8 mouse cellular contexts compared by ENCODE assay signal in genomic region chr14:33250956-33251745, GRCm38 (mm10). TPM values are rescaled to one million over a fixed set of nuclear protein-coding genes. Genes with fewer than 3 reads are reported as not detected.
A peak's percentile ranks its signal among the peaks of the same experiment; 100 is the strongest.
DNase-seq lines count a peak whose midpoint lies in the region; ATAC-seq and TF ChIP-seq lines count a peak whose summit lies in the region.

No protein-coding gene starts in this region.

- 7% methylated on average over 13 of the region's 13 CpGs for WGBS in kidney, embryonic 14.5 days
- WGBS in hindbrain, postnatal 0 days, result 10% methylated on average over 13 of the region's 13 CpGs
- WGBS in midbrain, postnatal 0 days, result 8% methylated on average over 13 of the region's 13 CpGs

- peaks cover 3% of the 10 kb centered on the region; the same call in 1 of the 2 replicates for H3K27me3 ChIP-seq in kidney, embryonic 14.5 days (ENCODE audit: control insufficient read depth, insufficient read depth, low read length)
- H3K27me3 ChIP-seq in hindbrain, postnatal 0 days (ENCODE audit: insufficient read depth, low read length), result no peaks in the 10 kb centered on the region
- H3K27me3 ChIP-seq in midbrain, postnatal 0 days (ENCODE audit: insufficient read depth, low read length), result 0 out of 2 replicates have a peak, but pooled peaks cover 4% of the 10 kb centered on the region

- peak overlapping the region; percentile 35 for H3K4me3 ChIP-seq in kidney, embryonic 14.5 days (ENCODE audit: low read length)
- peak overlapping the region; percentile 2; the same call in 1 of the 2 replicates for H3K4me3 ChIP-seq in cortical plate, adult 2 months (ENCODE audit: insufficient read depth, low read length)
- peak overlapping the region; percentile 34 for H3K4me3 ChIP-seq in hindbrain, postnatal 0 days (ENCODE audit: low read length)
- H3K4me3 ChIP-seq in midbrain, postnatal 0 days (ENCODE audit: low read depth, low read length), result peak overlapping the region; percentile 35

- peaks cover 13% of the 10 kb centered on the region; the same call in 1 of the 2 replicates for H3K4me1 ChIP-seq in kidney, embryonic 14.5 days (ENCODE audit: control insufficient read depth, insufficient read depth, low read length)
- H3K4me1 ChIP-seq in cortical plate, adult 2 months (ENCODE audit: control insufficient read depth, insufficient read depth, low read length), result peaks cover 5% of the 10 kb centered on the region; the same call in 1 of the 2 replicates
- peaks cover 13% of the 10 kb centered on the region for H3K4me1 ChIP-seq in hindbrain, postnatal 0 days (ENCODE audit: insufficient read depth, low read length)
- H3K4me1 ChIP-seq in midbrain, postnatal 0 days (ENCODE audit: insufficient read depth, low read length), result peaks cover 11% of the 10 kb centered on the region; the same call in 1 of the 2 replicates

- intact Hi-C loops in left cerebral cortex, postnatal 14 days (cut with DNase I), result no loop called here
- intact Hi-C loops in left cerebral cortex, postnatal 10 days (cut with DNase I), result no loop called here

- peak; percentile 63 for ATAC-seq in kidney, embryonic 14.5 days (ENCODE audit: low FRiP score, low TSS enrichment)
- ATAC-seq in hindbrain, postnatal 0 days, result no peak
- ATAC-seq in midbrain, postnatal 0 days (ENCODE audit: low FRiP score), result no peak

- no peak for TF ChIP-seq POLR2A in cortical plate, adult 2 months (IDR thresholded peaks at IDR 0.05; ENCODE audit: extremely low read depth, insufficient read depth, low read length)

- no peak for TF ChIP-seq CTCF in cortical plate, adult 2 months (IDR thresholded peaks at IDR 0.05; ENCODE audit: extremely low read depth, insufficient read depth, low read length)
- TF ChIP-seq CTCF in hindbrain, postnatal 0 days (IDR thresholded peaks at IDR 0.05; ENCODE audit: low read depth), result no peak
- TF ChIP-seq CTCF in midbrain, postnatal 0 days (IDR thresholded peaks at IDR 0.05), result no peak

- DNase-seq in kidney, adult 18-20 months, result no peak
- no peak for DNase-seq in hindbrain, postnatal 0 days (ENCODE audit: low spot score)
- no peak for DNase-seq in midbrain, postnatal 0 days (ENCODE audit: low spot score)
- no peak for DNase-seq in cerebellum, postnatal 14 days
- DNase-seq in left cerebral cortex, postnatal 14 days (ENCODE audit: low spot score in 2 of 2), result no peak
- no peak for DNase-seq in left cerebral cortex, postnatal 10 days (ENCODE audit: extremely low spot score in 1 of 2, low spot score in 2 of 2)

- no peaks in the 10 kb centered on the region for H3K9me3 ChIP-seq in kidney, embryonic 14.5 days (ENCODE audit: control insufficient read depth, low read length)
- H3K9me3 ChIP-seq in hindbrain, postnatal 0 days (ENCODE audit: low read length), result no peaks in the 10 kb centered on the region
- no peaks in the 10 kb centered on the region for H3K9me3 ChIP-seq in midbrain, postnatal 0 days (ENCODE audit: low read length)

- no peaks in the 10 kb centered on the region for H3K36me3 ChIP-seq in kidney, embryonic 14.5 days (ENCODE audit: control insufficient read depth, insufficient read depth, low read length)
- H3K36me3 ChIP-seq in hindbrain, postnatal 0 days (ENCODE audit: insufficient read depth, low read length), result no peaks in the 10 kb centered on the region
- H3K36me3 ChIP-seq in midbrain, postnatal 0 days (ENCODE audit: insufficient read depth, low read length), result no peaks in the 10 kb centered on the region

- H3K4me2 ChIP-seq in kidney, embryonic 14.5 days (replicated peaks; ENCODE audit: low read depth, low read length), result peak overlapping the region; percentile 82
- H3K4me2 ChIP-seq in hindbrain, postnatal 0 days (ENCODE audit: low read depth, low read length), result peak overlapping the region; percentile 74
- H3K4me2 ChIP-seq in midbrain, postnatal 0 days (ENCODE audit: low read depth, low read length, poor library complexity, severe bottlenecking), result peak overlapping the region; percentile 80

- no peak overlapping the region for H3K27ac ChIP-seq in kidney, embryonic 14.5 days (ENCODE audit: low read depth, low read length)
- no peak overlapping the region for H3K27ac ChIP-seq in cortical plate, adult 2 months (ENCODE audit: insufficient read depth, low read length)
- H3K27ac ChIP-seq in hindbrain, postnatal 0 days, result no peak overlapping the region
- no peak overlapping the region for H3K27ac ChIP-seq in midbrain, postnatal 0 days (ENCODE audit: low read depth, low read length)

- H3K9ac ChIP-seq in kidney, embryonic 14.5 days (ENCODE audit: low read depth, low read length), result 0 out of 2 replicates have a peak overlapping the region, but pooled peaks have one; percentile 25
- no peak overlapping the region for H3K9ac ChIP-seq in hindbrain, postnatal 0 days (replicated peaks; ENCODE audit: low read length)
- 0 out of 2 replicates have a peak overlapping the region, but pooled peaks have one; percentile 36 for H3K9ac ChIP-seq in midbrain, postnatal 0 days (replicated peaks; ENCODE audit: low read length, poor library complexity, severe bottlenecking)

RNA-seq across cellular contexts. Expression of gene Arhgap22, which starts 37.3 kb away (rescaled TPM):
- 1.1 and 2.6 TPM in 2 replicates for polyA plus RNA-seq in kidney, embryonic 14.5 days (2014; fragmentation: Nextera tagmentation; extraction: Ambion mirVana)
- polyA plus RNA-seq in cortical plate, adult 2 months (2012; rRNA removed), result 9.1 and 10.4 TPM in 2 replicates
- total RNA-seq in hindbrain, postnatal 0 days (2014; rRNA removed), result 5.0 and 11.8 TPM in 2 replicates
- 4.2 and 4.4 TPM in 2 replicates for polyA plus RNA-seq in hindbrain, postnatal 0 days (2015; fragmentation: Nextera tagmentation; extraction: Ambion mirVana)
- 4.2 and 5.7 TPM in 2 replicates for total RNA-seq in midbrain, postnatal 0 days (2014; rRNA removed)
- polyA plus RNA-seq in midbrain, postnatal 0 days (2015; fragmentation: Nextera tagmentation; extraction: Ambion mirVana), result 3.4 and 4.3 TPM in 2 replicates
- 10 to 100 TPM in 1 of 2 experiments, 1 to 10 TPM in 1; 8.8 to 11.4 TPM for total RNA-seq in left cerebral cortex, postnatal 14 days (2021)
- total RNA-seq in left cerebral cortex, postnatal 10 days (2021), result 1 to 10 TPM; 6.5 to 9.7 TPM
